Comparison of ENCODE assay signal across 27 mouse cellular contexts in the genomic region with DNA sequence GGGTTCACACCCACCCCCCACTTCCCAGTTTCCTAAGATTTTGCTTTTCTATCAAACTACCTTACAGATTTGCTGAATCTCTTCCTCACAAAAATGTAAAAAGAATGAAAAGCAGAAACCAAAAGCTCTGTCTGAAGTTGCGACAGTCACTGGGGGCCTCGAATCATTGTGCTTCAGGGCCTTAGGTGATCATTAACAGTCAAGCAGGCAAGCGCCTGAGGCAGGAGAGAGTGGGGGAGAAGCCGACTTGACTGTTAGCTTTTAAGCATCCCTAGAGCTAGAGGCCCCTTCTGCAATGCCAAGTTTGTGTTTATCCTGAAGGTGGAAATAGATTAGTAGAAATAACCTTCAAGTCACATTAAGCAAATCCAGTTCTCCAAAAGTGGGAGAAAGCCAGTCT. TPM values are rescaled to one million over a fixed set of nuclear protein-coding genes. Genes with fewer than 3 reads are reported as not detected.
DNase-seq lines count a peak whose midpoint lies in the region; ATAC-seq lines count a peak whose summit lies in the region.
"Had no signal": no experiment of that assay in that cellular context is flagged by ENCODE, and none has a peak within 500 bp of the region (broad histone marks: within the 10 kb centered on the region; RNA-seq: fewer than 3 reads in every experiment).

No protein-coding gene starts in this region.

- 68% methylated on average over 4 of the region's 4 CpGs for WGBS in heart, embryonic 15.5 days
- WGBS in midbrain, embryonic 14.5 days, result 53% methylated on average over 4 of the region's 4 CpGs
- WGBS in midbrain, embryonic 10.5 days, result 87% methylated on average over 4 of the region's 4 CpGs

- H3K9me3 ChIP-seq in heart, embryonic 15.5 days (replicated peaks), result no peaks in the 10 kb centered on the region
- no peaks in the 10 kb centered on the region for H3K9me3 ChIP-seq in midbrain, embryonic 14.5 days (ENCODE audit: control insufficient read depth, low read length)
- no peaks in the 10 kb centered on the region for H3K9me3 ChIP-seq in midbrain, embryonic 10.5 days (replicated peaks)
- H3K9me3 ChIP-seq: embryonic facial prominence, embryonic 15.5 days; heart, embryonic 13.5 days; limb, embryonic 15.5 days; neural tube, embryonic 15.5 days had no signal

- H3K27ac ChIP-seq in heart, embryonic 15.5 days, result peak overlapping the region; percentile 60; the same call in 1 of the 2 replicates
- H3K27ac ChIP-seq in midbrain, embryonic 14.5 days (replicated peaks; ENCODE audit: low read depth, low read length), result no peak overlapping the region
- no peak overlapping the region for H3K27ac ChIP-seq in midbrain, embryonic 10.5 days (replicated peaks)
- H3K27ac ChIP-seq: embryonic facial prominence, embryonic 15.5 days; hindbrain, embryonic 14.5 days; left cerebral cortex, adult 2 months; limb, embryonic 15.5 days; neural tube, embryonic 15.5 days; stomach, postnatal 0 days had no signal

- H3K9ac ChIP-seq in heart, embryonic 15.5 days, result no peak overlapping the region
- H3K9ac ChIP-seq in midbrain, embryonic 14.5 days (replicated peaks; ENCODE audit: low read length), result no peak overlapping the region
- H3K9ac ChIP-seq: embryonic facial prominence, embryonic 15.5 days; heart, embryonic 13.5 days; hindbrain, embryonic 14.5 days; limb, embryonic 15.5 days; neural tube, embryonic 15.5 days had no signal

- ATAC-seq in heart, embryonic 15.5 days (replicated peaks; ENCODE audit: insufficient number of reproducible peaks, insufficient read depth, low FRiP score, low read depth), result no peak
- no peak for ATAC-seq in midbrain, embryonic 14.5 days (ENCODE audit: low FRiP score, low TSS enrichment)
- ATAC-seq: forebrain, embryonic 14.5 days; inflammation-experienced regulatory T-cells, adult 6 months had no signal

- no peaks in the 10 kb centered on the region for H3K36me3 ChIP-seq in heart, embryonic 15.5 days
- H3K36me3 ChIP-seq in midbrain, embryonic 14.5 days (ENCODE audit: control insufficient read depth, insufficient read depth, low read length), result no peaks in the 10 kb centered on the region
- no peaks in the 10 kb centered on the region for H3K36me3 ChIP-seq in midbrain, embryonic 10.5 days
- H3K36me3 ChIP-seq: embryonic facial prominence, embryonic 15.5 days; heart, embryonic 13.5 days; limb, embryonic 15.5 days; neural tube, embryonic 15.5 days had no signal

- DNase-seq in heart, adult 11 months, result no peak
- DNase-seq in midbrain, embryonic 14.5 days, result peak; percentile 67
- DNase-seq in midbrain, embryonic 10.5 days (ENCODE audit: low spot score), result no peak
- DNase-seq in kidney, postnatal 10 days, result peak; percentile 35
- no peak for DNase-seq in retina, postnatal 1 day
- DNase-seq in B cell, adult 2 months, result no peak
- no peak for DNase-seq in right cerebral cortex, postnatal 10 days (ENCODE audit: low spot score in 2 of 2)
- DNase-seq: adrenal gland, postnatal 25 days; cerebellum, adult 9-10 months; gastrocnemius, postnatal 14 days; heart, adult 18-20 months; layer of hippocampus, adult 9-11 months; left cerebral cortex, postnatal 4 days; lung, adult 18-20 months; lung, postnatal 10 days; thymus, adult 2 months; thymus, postnatal 4 days had no signal

- no peak overlapping the region for H3K4me2 ChIP-seq in heart, embryonic 15.5 days
- H3K4me2 ChIP-seq in midbrain, embryonic 14.5 days (ENCODE audit: low read length), result no peak overlapping the region
- H3K4me2 ChIP-seq: embryonic facial prominence, embryonic 15.5 days; hindbrain, embryonic 14.5 days; limb, embryonic 15.5 days; neural tube, embryonic 15.5 days had no signal

- H3K4me1 ChIP-seq in heart, embryonic 15.5 days (replicated peaks), result peaks cover 15% of the 10 kb centered on the region
- peaks cover 25% of the 10 kb centered on the region for H3K4me1 ChIP-seq in midbrain, embryonic 14.5 days (ENCODE audit: control insufficient read depth, insufficient read depth, low read length)
- peaks cover 22% of the 10 kb centered on the region for H3K4me1 ChIP-seq in midbrain, embryonic 10.5 days
- H3K4me1 ChIP-seq: limb, embryonic 15.5 days had no signal

- H3K27me3 ChIP-seq in heart, embryonic 15.5 days, result no peaks in the 10 kb centered on the region
- no peaks in the 10 kb centered on the region for H3K27me3 ChIP-seq in midbrain, embryonic 14.5 days (ENCODE audit: control insufficient read depth, insufficient read depth, low read length)
- peaks cover 8% of the 10 kb centered on the region; the same call in 1 of the 2 replicates for H3K27me3 ChIP-seq in midbrain, embryonic 10.5 days (ENCODE audit: low read depth, poor library complexity, severe bottlenecking)
- H3K27me3 ChIP-seq: heart, embryonic 13.5 days; limb, embryonic 15.5 days; neural tube, embryonic 15.5 days had no signal

- H3K4me3 ChIP-seq in heart, embryonic 15.5 days, result no peak overlapping the region
- H3K4me3 ChIP-seq in midbrain, embryonic 14.5 days (replicated peaks; ENCODE audit: low read depth, low read length), result no peak overlapping the region
- no peak overlapping the region for H3K4me3 ChIP-seq in midbrain, embryonic 10.5 days
- H3K4me3 ChIP-seq: embryonic facial prominence, embryonic 15.5 days; heart, embryonic 13.5 days; left cerebral cortex, adult 2 months; limb, embryonic 15.5 days; neural tube, embryonic 15.5 days had no signal

RNA-seq across cellular contexts. Expression of a gene that starts 24.6 kb away (rescaled TPM):
- polyA plus RNA-seq in heart, embryonic 15.5 days (2015; fragmentation: Nextera tagmentation; extraction: Ambion mirVana), result 17.2 and 22.6 TPM in 2 replicates
- 38.6 and 44.3 TPM in 2 replicates for polyA plus RNA-seq in midbrain, embryonic 14.5 days (2014; fragmentation: Nextera tagmentation; extraction: Ambion mirVana)
- polyA plus RNA-seq in midbrain, embryonic 10.5 days (2016; fragmentation: Nextera tagmentation; extraction: Ambion mirVana), result 11.2 and 16.0 TPM in 2 replicates
- polyA plus RNA-seq: inflammation-experienced regulatory T-cells, adult 6 months had no signal

Comparison
In these comparisons a context has a peak if more than half of its experiments do, and no peak if none do; other contexts are left out.
1. DNase-seq: peak in midbrain, embryonic 14.5 days (single experiment) and kidney, postnatal 10 days (single experiment); none in heart, adult 11 months (single experiment), midbrain, embryonic 10.5 days (single experiment), retina, postnatal 1 day (single experiment), B cell, adult 2 months (0 of 2) and right cerebral cortex, postnatal 10 days (0 of 2).